Mouse (Mus musculus) CH12.LX (cell line): ENCODE measurements around the gene A3galt2. TPM values are rescaled to one million over a fixed set of nuclear protein-coding genes. Genes with fewer than 3 reads are reported as not detected.

ENCODE experiments used
- DNase-seq: peaks from one replicate; pipeline ENCODE4 v3.0.0-alpha.2; 2013; ENCODE audit errors: extremely low read depth
- H3K27ac ChIP-seq: 2 replicates; pipeline ENCODE4 v1.5.1; 2012; ENCODE audit warnings: low read depth, mild to moderate bottlenecking, control low read depth, moderate library complexity; ENCODE audit not compliant: insufficient read depth
- H3K27me3 ChIP-seq: replicated peaks from 2 replicates; pipeline ENCODE3; 2012; ENCODE audit warnings: inconsistent platforms
- H3K36me3 ChIP-seq, 2 experiments: replicated peaks in 1 of 2; 2 replicates each; pipeline versions ENCODE3 to v1.6.1; 2012; ENCODE audit warnings: inconsistent platforms in 1 of 2, low read length in 1 of 2, mild to moderate bottlenecking in 1 of 2, mixed read lengths in 1 of 2, moderate library complexity in 1 of 2; ENCODE audit not compliant: control insufficient read depth in 1 of 2, insufficient read depth in 1 of 2
- H3K4me1 ChIP-seq, 2 experiments: 2 replicates each; pipeline ENCODE4 v1.6.1; 2012; ENCODE audit warnings: inconsistent platforms in 1 of 2, moderate library complexity in 1 of 2; ENCODE audit not compliant: insufficient read depth in 2 of 2, control insufficient read depth in 1 of 2
- H3K4me2 ChIP-seq: 2 replicates; pipeline ENCODE4 v1.6.1; 2012; ENCODE audit warnings: low read depth, mild to moderate bottlenecking, control low read depth; ENCODE audit not compliant: poor library complexity, insufficient read depth, severe bottlenecking
- H3K4me3 ChIP-seq, 3 experiments: fragments of 150-350 bp in 1 of 3; sonication (generic) in 1 of 3; replicated peaks in 1 of 3; 2 replicates each; pipeline versions ENCODE3 to v1.5.1; 2011 to 2012; ENCODE audit warnings: low read depth in 2 of 3, low read length in 2 of 3, mild to moderate bottlenecking in 2 of 3, moderate library complexity in 2 of 3, control low read depth in 1 of 3, improper control_type of control experiment in 1 of 3, inconsistent platforms in 1 of 3, mixed read lengths in 1 of 3; ENCODE audit not compliant: poor library complexity in 1 of 3
- H3K79me2 ChIP-seq: replicated peaks from 2 replicates; pipeline ENCODE4 v1.6.1; 2012; ENCODE audit warnings: mild to moderate bottlenecking, moderate library complexity; ENCODE audit not compliant: control insufficient read depth, poor library complexity, insufficient read depth, severe bottlenecking; ENCODE audit errors: extremely low read depth
- H3K9ac ChIP-seq: 2 replicates; pipeline ENCODE4 v1.6.1; 2012; ENCODE audit warnings: low read depth, mild to moderate bottlenecking, control low read depth, moderate library complexity; ENCODE audit not compliant: insufficient read depth
- H3K9me3 ChIP-seq: replicated peaks from 2 replicates; pipeline ENCODE3; 2012; ENCODE audit warnings: low read length, inconsistent platforms, mixed read lengths
- CTCF ChIP-seq, 2 experiments: IDR thresholded peaks in 1 of 2; conservative IDR thresholded peaks in 1 of 2; 2 replicates each; pipeline ENCODE4 v1.5.1; 2011 to 2012; ENCODE audit warnings: low read depth in 2 of 2, low read length in 2 of 2, improper control_type of control experiment in 1 of 2, inconsistent platforms in 1 of 2, mild to moderate bottlenecking in 1 of 2, moderate library complexity in 1 of 2
- MXI1 ChIP-seq: IDR thresholded peaks from 2 replicates; pipeline ENCODE4 v1.6.1; 2011; ENCODE audit warnings: mild to moderate bottlenecking, low read depth, low read length, improper control_type of control experiment
- RCOR1 ChIP-seq: conservative IDR thresholded peaks from 2 replicates; pipeline ENCODE4 v1.6.1; 2012; ENCODE audit warnings: low read depth, mild to moderate bottlenecking, inconsistent platforms, low read length, improper control_type of control experiment
- SIN3A ChIP-seq: IDR thresholded peaks from 2 replicates; pipeline ENCODE4 v1.6.1; 2012; ENCODE audit warnings: low read length, improper control_type of control experiment, inconsistent platforms
- ZKSCAN1 ChIP-seq: IDR thresholded peaks from 2 replicates; pipeline ENCODE4 v1.6.1; 2012; ENCODE audit warnings: low read depth, inconsistent platforms, low read length, improper control_type of control experiment, borderline replicate concordance
- dilution Hi-C: fragments of 300-500 bp; cut with MboI; formaldehyde crosslinking; loops from 2 replicates; pipeline ENCODE4 v1.14.3; 2020; ENCODE audit warnings: low sequenced_read_pairs; ENCODE audit not compliant: extremely low pct_unique_long_range_greater_than_20kb, extremely low pct_ligation_motif_present
- in situ Hi-C: fragments of 300-500 bp; cut with MboI; formaldehyde crosslinking; loops from 3 replicates; pipeline ENCODE4 v1.14.3; 2019; ENCODE audit warnings: low sequenced_read_pairs, low pct_ligation_motif_present, low pct_unique_long_range_greater_than_20kb, mixed read lengths
- polyA plus RNA-seq: library from polyadenylated mRNA; unstranded; fragments of >175 nt; gene quantifications from 2 replicates; pipeline ENCODE4 v1.2.1, GENCODE M21; 2012; ENCODE audit warnings: low read depth; ENCODE audit not compliant: insufficient read length
- total RNA-seq, 2 experiments: library from RNA; depleted of rRNA; stranded (reverse); fragments of 300-350 nt in 1 of 2; fragments of >200 nt in 1 of 2; gene quantifications; 2 replicates each; pipeline ENCODE4 v1.2.3; 2012 to 2014

The A3galt2 gene
- total and polyA plus RNA-seq, 3 experiments: 0.04 to 0.11 TPM; not detected in 1

GRCm38 (mm10) chr4:128817011-128817410 lies 61.8 kb downstream of the A3galt2 start:
- Histone ChIP-seq H3K27me3 (no peaks in the 10 kb centered on the region), H3K36me3 (peaks cover 0 to 11% of the 10 kb centered on the region in 2 experiments), H3K9me3 (no peaks in the 10 kb centered on the region), H3K27ac (no peak overlapping the region), H3K79me2 (0 out of 2 replicates have a peak, but pooled peaks cover 3% of the 10 kb centered on the region), H3K4me3 (no peak overlapping the region), H3K4me1 (peaks cover 11 to 24% of the 10 kb centered on the region in 2 experiments), H3K4me2 (no peak overlapping the region), H3K9ac (no peak overlapping the region)
- DNase-seq: no peak
- dilution Hi-C loops: no loop called here
- TF ChIP-seq RCOR1: no peak
- TF ChIP-seq SIN3A: no peak
- no peak for TF ChIP-seq ZKSCAN1
- TF ChIP-seq MXI1: no peak
- TF ChIP-seq CTCF (conservative IDR thresholded peaks at IDR 0.05 in 1 of 2, IDR thresholded peaks at IDR 0.05 in 1 of 2; ENCODE audit: low read depth in 2 of 2, low read length in 2 of 2): no peak
- in situ Hi-C loops: no loop called here

Other genes starting within 250 kb of the A3galt2 start
- 5.9 and 7.6 TPM in 2 replicates for gene Zscan20, start 145.3 kb upstream of the A3galt2 start, total RNA-seq (2012; rRNA removed)
- 2.4 and 3.4 TPM in 2 replicates for gene Zscan20, start 145.3 kb upstream of the A3galt2 start, total RNA-seq (2014; rRNA removed)
- 4.2 and 4.9 TPM in 2 replicates for gene Zscan20, start 145.3 kb upstream of the A3galt2 start, polyA plus RNA-seq
- gene Tlr12, start 136.7 kb upstream of the A3galt2 start, total RNA-seq (2012; rRNA removed): 0.04 TPM in 1 of 2 replicates, not detected in the other
- 0.12 and 0.31 TPM in 2 replicates for gene Tlr12, start 136.7 kb upstream of the A3galt2 start, total RNA-seq (2014; rRNA removed)
- gene Tlr12, start 136.7 kb upstream of the A3galt2 start, polyA plus RNA-seq: 0.14 and 0.15 TPM in 2 replicates
- 29.6 and 32.7 TPM in 2 replicates for gene Phc2, start 100.7 kb upstream of the A3galt2 start, total RNA-seq (2012; rRNA removed)
- 23.5 and 24.1 TPM in 2 replicates for gene Phc2, start 100.7 kb upstream of the A3galt2 start, total RNA-seq (2014; rRNA removed)
- gene Phc2, start 100.7 kb upstream of the A3galt2 start, polyA plus RNA-seq: 53.2 and 56.1 TPM in 2 replicates
- 16.1 and 17.8 TPM in 2 replicates for gene Zfp362, start 50.7 kb downstream of the A3galt2 start, total RNA-seq (2012; rRNA removed)
- 9.7 and 9.9 TPM in 2 replicates for gene Zfp362, start 50.7 kb downstream of the A3galt2 start, total RNA-seq (2014; rRNA removed)
- gene Zfp362, start 50.7 kb downstream of the A3galt2 start, polyA plus RNA-seq: 49.2 and 70.1 TPM in 2 replicates
- 0.98 and 1.1 TPM in 2 replicates for gene Trim62, start 128.2 kb downstream of the A3galt2 start, total RNA-seq (2012; rRNA removed)
- 0.40 and 0.46 TPM in 2 replicates for gene Trim62, start 128.2 kb downstream of the A3galt2 start, total RNA-seq (2014; rRNA removed)
- 1.8 and 2.7 TPM in 2 replicates for gene Trim62, start 128.2 kb downstream of the A3galt2 start, polyA plus RNA-seq
- gene Azin2, start 207.1 kb downstream of the A3galt2 start, total RNA-seq (2012; rRNA removed): 0.63 and 1.7 TPM in 2 replicates
- gene Azin2, start 207.1 kb downstream of the A3galt2 start, total RNA-seq (2014; rRNA removed): 0.58 and 0.91 TPM in 2 replicates
- 2.1 and 2.4 TPM in 2 replicates for gene Azin2, start 207.1 kb downstream of the A3galt2 start, polyA plus RNA-seq
- 269 and 278 TPM in 2 replicates for gene Ak2, start 236.6 kb downstream of the A3galt2 start, total RNA-seq (2012; rRNA removed)
- gene Ak2, start 236.6 kb downstream of the A3galt2 start, total RNA-seq (2014; rRNA removed): 280 and 293 TPM in 2 replicates
- gene Ak2, start 236.6 kb downstream of the A3galt2 start, polyA plus RNA-seq: 343 and 363 TPM in 2 replicates